Mouse (Mus musculus): ENCODE data around the gene Arl4a.

DNA sequence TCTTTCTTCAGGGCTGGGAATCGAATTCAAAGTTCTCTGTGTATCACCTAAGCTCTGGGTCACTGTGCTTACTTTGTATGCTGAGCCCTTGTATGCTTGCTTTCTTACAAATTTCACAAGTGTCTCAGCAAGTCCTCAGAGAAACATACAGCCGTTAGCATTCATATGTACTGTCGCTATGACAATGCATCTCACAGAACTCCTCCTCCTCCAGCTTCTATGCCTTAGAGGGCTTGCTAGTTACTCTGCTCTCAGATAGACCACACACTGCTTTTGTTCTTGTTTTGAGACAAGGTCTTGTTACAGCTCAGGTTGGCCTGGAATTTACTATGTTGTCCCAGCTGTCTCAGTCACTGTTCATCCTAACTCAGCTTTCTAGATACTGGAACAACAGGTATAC is 15.5 kb downstream of the Arl4a start:
- TF ChIP-seq CTCF (IDR thresholded peaks at IDR 0.05; ENCODE audit: low read depth), result no peak
- TF ChIP-seq EP300 (IDR thresholded peaks at IDR 0.05; ENCODE audit: low read depth), result no peak

Measured in liver, embryonic 14.5 days (tissue).